Mouse (Mus musculus) spleen, postnatal 14 days (tissue): ENCODE data around the gene Gm3183.
"Not testable (repeated sequence)": the region's sequence is repeated elsewhere in the genome, so short reads cannot be mapped to it uniquely, and the experiment has no call there.

Experiments
- DNase-seq, 2 experiments: peaks; one replicate each; pipeline ENCODE4 v3.0.0; 2021 to 2022; ENCODE audit warnings: low spot score in 2 of 2

Gene Gm3183

DNA sequence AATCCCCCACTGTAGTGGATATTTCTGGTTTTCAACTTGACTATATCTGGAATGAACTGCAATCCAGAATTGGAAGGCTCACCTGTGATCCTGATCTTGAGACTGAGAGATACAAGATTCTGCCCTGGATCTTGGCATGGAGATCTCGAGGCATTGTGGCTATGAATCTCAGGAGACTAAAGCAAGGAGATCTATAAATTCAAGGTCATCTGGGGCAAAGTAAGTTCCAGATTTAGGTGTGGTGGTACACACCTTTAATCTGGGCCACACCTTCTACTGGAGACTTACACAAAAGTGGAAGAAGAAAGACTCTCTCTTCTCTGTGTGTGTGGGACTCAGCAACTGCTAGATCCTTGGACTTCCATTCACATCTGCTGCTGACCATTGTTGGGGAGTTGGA lies at the start of gene Gm3183:
TSS of gene Gm3183 (plus strand) at position 301 of the 400 bp plus-strand sequence.
- DNase-seq: not testable (repeated sequence)
